Mouse (Mus musculus) mouse trophoblast stem cell (cell line): Measurements from ENCODE around the gene Ebf3.

ENCODE experiments used
- in situ Hi-C, 2 experiments: fragments of 300-500 bp; cut with MseI, MboI; formaldehyde crosslinking; loops; 2 replicates in 1 of 2; 3 replicates in 1 of 2; pipeline ENCODE4 v1.15.1; 2025

Gene Ebf3

GRCm38 (mm10) chr7:137289290-137289957, 24.8 kb downstream of the Ebf3 start:
- in situ Hi-C loops, result no loop called here

DNA sequence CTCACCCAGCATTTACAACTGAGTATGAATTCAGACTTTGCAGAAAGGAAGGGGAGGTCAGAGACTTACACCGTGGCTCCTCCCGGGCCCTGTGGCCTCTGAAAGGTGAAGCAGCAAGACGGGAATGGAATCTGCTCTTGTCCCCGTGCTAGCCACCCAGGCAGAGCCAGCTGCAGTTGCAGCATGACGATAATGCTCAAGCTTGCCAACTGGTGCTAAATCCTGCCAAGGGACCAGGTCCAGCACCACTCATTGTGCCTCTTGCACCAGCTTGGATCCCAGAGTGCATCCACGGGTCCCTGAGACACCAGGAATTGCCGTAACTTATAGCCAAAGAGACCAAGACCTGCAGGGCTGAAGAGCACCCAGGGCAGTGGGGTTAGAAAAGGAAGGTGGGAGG, 36.1 kb downstream of the Ebf3 start:
- in situ Hi-C loops, result no loop called here

DNA sequence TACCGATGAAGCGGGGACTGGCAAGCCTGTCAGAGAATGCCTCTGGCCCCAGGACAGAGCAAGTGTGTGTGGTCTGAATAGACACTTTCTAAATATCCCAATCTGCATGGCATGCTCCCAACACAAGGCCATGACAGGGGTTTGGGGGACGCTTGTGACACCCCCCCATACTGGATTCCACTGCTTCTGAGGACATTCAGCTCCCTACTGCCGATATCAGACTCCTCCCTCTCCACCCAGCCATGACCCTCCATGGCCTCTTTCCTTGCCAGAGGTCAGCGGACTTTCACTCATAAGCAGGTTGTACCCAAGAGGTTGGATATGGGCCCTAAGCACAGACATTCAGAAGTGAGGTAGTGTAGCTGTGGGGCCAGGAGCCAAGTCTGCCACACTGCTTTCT, 36.5 kb downstream of the Ebf3 start:
- in situ Hi-C loops, result no loop called here

GRCm38 (mm10) chr7:137272252-137272651, 42.0 kb downstream of the Ebf3 start:
- in situ Hi-C loops, result no loop called here

DNA sequence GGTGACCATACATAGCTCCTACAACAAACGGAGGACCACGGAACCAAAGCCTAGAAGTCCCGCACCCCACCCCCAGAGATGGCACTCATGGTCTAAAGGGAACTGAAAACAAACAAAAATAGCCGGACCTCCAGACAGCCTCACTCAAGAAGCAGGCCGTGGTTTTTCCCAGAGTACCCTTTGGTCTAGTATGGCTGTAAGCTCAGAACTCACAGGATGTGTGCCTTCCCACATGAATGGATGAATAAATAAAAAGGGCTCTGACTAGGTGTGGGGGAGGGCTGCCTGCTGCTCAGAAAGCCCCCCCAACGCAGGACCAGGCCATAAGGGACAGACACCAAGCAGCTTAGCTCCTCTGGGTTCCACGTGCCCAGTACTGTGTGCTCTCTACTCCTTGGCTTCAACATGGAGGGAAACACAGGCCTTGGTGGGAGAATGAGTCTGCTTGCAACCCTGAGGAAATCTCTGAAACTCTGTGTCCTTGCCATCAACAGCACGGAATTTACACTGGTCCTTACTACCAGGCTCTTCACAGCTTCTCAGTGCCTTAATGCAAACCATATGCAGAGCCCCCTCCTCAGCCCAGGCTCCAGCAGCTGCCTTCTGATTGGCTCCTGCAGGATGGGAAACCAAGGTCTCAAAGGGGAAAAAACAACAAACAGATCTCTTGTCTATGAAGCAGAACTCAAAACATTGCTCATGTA, 45.6 kb downstream of the Ebf3 start:
- in situ Hi-C loops, result no loop called here

- in situ Hi-C loops, result no loop called here
These were observed 46.8 kb downstream of the Ebf3 start for GRCm38 (mm10) chr7:137267441-137267840.

- in situ Hi-C loops, result no loop called here
These were observed 47.7 kb downstream of the Ebf3 start for GRCm38 (mm10) chr7:137266575-137266974.

DNA sequence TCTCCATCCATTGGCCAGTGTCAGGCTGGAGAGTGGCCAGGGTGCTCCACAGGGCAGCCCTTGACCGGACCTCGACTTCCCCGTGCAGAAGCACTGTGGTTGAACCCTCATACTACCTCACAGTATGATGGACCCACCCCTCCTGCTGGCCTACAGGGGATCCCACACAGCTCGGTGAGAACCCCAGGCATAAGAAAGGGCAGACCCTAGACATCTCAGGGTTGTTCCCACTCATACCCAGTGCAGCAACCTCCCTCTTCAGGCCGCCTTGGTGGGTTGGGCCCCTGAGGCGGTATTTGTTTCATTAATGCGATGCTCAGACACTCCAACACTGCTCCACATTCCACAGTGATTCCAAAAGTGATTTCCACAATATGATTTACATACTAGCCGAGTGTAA, 51.9 kb downstream of the Ebf3 start:
- in situ Hi-C loops, result no loop called here

DNA sequence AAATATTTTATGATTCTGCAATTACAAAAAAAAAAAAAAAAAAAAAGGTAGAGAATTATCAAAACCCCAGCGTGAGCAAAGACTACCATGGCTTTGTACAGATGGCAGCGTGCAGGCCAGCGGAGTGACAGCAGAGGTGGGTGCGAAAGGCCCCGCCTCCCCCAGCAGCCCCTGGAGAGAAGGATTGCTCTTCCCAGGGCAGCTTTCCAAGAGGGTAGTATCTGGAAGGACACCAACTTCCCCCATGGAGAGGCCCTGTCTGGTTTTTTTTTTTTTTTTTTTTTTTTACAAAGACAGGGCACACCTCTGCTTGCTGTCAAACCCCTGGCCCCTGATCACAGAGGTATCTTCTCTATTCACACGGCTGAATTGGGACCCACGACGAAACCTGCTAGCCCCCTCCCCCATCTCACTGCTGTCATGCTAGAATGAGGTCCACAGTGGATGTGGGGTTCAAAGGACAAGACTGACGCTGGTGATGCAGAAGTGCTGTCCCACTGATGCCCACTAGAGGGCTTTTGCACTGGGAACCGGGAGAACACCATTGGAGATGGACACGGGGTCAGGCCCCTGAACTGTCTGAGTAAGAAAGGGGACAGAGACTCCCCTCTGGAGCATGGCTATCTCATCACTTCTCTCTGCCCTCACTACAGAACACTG, 67.9 kb downstream of the Ebf3 start:
- in situ Hi-C loops, result no loop called here

DNA sequence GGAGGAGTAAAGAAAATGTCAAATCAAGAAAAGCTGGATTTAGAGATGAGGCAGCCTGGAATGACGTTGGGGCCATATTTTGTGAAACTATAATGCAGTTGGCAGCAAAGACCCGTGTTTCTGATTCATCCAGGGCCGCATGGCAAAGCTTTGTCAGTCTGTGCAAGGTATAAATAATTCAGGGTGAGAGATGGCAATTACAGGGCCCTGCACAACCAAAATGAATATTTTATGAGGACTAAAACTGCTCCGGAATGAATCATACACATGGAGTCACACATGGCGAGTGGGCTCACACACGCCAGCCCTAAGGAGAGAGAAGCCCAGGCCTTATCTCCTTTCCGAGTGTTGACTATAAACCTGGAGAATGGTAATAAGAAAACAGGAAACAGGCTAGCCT, 69.4 kb downstream of the Ebf3 start:
- in situ Hi-C loops, result no loop called here

DNA sequence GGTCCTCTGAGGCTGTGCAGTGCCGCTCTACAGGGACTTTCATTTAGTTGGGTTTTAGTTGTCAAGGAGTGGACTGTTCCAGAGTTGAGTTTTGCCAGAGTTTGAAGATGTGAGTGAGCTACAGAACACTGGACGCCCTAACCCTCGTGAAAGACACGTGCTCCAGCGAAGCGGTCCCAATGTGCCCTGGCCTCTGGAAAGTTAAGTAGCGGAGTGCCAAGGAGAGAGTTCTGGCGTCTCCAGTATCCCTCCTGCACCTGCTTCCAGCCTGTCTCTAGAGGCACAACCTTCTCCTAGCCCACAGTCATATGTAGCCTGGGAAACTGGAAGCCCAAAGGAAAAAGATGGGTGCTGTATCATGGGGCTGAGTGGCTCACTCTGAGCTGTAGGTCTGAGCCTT, 73.8 kb downstream of the Ebf3 start:
- in situ Hi-C loops, result no loop called here

- in situ Hi-C loops, result no loop called here
These were observed 74.6 kb downstream of the Ebf3 start for GRCm38 (mm10) chr7:137239542-137240133.

DNA sequence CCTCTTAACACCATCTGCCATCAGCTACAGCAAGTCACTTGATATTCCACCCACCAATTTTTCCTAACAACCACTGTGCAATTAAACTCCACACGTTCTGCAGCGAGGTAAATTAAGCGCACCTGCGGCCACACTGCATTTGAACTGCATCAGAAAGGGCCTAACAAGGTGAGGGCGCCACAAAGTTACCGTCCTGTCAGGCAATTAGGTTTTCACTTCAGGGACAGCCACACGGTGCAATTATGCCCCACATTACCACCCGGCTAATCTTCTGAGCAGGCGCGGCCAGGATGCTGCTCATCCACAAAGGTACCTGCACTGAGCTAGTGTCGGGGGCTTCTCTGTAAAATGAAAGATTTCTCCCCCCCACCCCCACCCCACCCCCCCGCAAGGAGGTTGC, 76.8 kb downstream of the Ebf3 start:
- in situ Hi-C loops, result no loop called here

GRCm38 (mm10) chr7:137223823-137224222, 90.4 kb downstream of the Ebf3 start:
- in situ Hi-C loops, result no loop called here

DNA sequence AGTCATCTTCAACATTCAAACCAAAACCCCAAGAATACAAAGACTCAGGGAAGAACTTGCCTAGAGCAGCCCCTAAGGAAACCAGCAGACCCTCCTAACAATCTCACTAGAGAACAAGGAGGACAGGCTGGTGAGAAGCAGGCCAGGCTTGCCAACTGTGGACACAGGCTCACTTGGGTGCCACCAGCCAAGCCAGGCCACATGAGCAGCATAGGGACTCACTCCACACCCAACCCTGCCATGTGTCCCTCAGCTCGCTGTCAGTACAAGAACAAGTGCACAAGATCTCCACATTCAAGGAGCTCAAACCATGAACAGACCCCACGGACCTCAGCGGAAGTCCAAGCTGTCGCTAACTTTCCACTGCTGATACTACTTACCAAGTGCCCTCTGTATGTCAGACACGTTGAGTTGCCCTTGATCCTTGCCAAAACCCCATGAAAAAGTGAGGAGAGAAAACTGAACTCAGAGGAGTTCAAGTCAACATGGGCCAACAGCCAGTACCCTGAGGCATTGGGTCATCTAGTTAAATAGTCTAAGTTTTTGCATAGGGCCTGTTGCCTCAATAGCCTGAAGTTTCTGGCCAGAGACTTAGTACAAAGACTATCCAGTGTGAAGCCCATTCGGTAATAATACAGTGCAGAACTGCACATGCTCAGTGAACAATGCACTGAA, 91.3 kb downstream of the Ebf3 start:
- in situ Hi-C loops, result no loop called here

DNA sequence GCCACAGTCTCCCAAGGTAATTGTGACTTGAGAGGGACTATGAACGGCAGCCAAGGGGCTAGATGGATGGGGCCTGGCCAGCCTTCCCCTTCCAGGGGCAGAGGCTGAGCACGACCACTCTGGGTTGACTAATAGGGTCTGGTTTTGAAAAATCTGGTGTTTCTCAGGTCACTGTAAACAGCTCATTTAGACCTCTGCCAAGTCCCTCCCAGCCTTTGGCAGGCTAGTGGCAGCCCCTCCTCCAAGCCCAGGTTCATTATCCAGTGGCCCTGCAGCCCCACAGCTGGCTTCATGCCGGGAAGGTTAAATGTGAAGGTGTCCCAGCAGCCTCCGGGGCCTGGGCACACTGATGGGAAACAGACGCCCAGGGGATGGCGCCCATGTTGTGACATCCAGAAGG, 92.6 kb downstream of the Ebf3 start:
- in situ Hi-C loops, result no loop called here

DNA sequence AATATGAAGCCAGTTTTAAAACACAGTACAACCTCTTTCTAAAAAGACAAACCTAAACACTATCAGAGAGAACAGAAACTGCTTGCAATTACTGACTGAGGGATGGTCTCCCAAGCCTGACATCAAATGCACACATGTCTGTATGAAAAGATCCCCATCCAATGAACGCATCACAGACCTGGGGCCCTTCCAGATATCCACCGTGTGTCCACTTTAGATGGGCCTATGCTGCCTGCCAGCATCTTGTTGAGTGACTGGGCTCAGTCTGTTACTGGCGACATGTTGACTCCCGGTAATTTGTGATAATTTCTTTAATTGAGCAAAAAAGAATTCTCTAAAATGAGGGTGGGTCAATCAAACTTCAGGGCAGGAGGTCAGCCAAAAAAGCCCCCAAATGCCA, 93.8 kb downstream of the Ebf3 start:
- in situ Hi-C loops, result no loop called here

- in situ Hi-C loops, result no loop called here
These were observed 95.5 kb downstream of the Ebf3 start for GRCm38 (mm10) chr7:137218706-137219105.

DNA sequence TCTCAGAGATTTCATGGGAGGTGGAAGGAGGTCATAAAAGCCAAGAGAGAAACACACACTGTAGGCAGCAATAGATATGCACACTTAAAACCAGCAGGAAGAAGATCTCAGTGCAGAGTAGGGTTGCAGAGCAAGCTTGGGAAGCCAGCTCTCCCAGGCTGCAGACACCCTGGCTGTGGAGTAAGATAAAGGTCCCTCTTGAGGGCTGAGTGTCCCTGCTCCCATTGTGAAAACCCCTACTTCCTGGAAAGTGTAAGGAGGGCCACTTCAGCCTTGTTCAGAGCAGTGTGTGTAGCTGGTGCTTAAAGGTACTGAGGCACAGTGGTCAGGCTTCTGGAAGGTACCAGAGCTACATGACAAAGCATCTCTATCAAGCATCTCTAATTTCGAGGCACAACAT, 100.8 kb downstream of the Ebf3 start:
- in situ Hi-C loops, result no loop called here

- in situ Hi-C loops, result no loop called here
These were observed 102.9 kb downstream of the Ebf3 start for GRCm38 (mm10) chr7:137211332-137211731.

DNA sequence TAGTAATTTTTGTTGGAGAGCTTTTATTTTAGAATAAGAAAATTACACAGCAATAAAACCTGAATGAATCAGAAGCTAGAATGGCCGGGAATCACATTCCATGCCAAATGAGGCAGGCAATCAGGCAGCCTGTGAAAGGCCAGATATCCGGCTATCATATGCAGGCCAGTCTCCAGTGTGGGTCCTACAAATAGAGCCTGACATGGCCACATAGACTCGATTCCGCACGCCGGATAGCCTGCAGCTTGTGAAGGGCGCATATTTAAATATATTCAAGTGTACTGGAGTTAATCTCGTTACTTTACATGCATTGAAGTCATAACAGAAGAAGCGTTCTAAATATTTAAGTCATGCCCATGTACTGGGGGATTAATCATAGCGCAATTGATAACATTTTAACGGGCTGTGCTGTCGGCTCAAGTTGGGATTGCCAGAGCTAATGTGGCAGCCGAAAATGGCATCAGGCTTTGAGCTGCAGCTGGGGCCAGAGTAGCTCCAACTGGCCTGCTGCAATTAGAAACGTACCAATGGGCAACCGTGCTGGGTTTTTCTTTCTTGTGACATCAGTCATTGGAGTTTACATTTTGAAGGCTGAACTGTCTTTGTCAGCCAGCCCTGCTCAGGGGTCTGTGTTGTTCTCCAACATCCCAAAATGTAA, 104.4 kb downstream of the Ebf3 start:
- in situ Hi-C loops, result no loop called here

GRCm38 (mm10) chr7:137208556-137208955, 105.7 kb downstream of the Ebf3 start:
- in situ Hi-C loops, result no loop called here
